ENCODE assay signal across 11 mouse cellular contexts in genomic region chr5:99753843-99754242, GRCm38 (mm10). TPM values are rescaled to one million over a fixed set of nuclear protein-coding genes. Genes with fewer than 3 reads are reported as not detected.
A peak's percentile ranks its signal among the peaks of the same experiment; 100 is the strongest.
DNase-seq lines count a peak whose midpoint lies in the region.
"Had no signal": no experiment of that assay in that cellular context is flagged by ENCODE, and none has a peak within 500 bp of the region (broad histone marks: within the 10 kb centered on the region; RNA-seq: fewer than 3 reads in every experiment).

No protein-coding gene starts in this region.

- H3K4me1 ChIP-seq in heart, embryonic 10.5 days: 0 out of 2 replicates have a peak, but pooled peaks cover 6% of the 10 kb centered on the region

- 80% methylated on average over 12 of the region's 12 CpGs for WGBS in heart, embryonic 10.5 days

- DNase-seq in heart, adult 11 months: peak; percentile 77
- no peak for DNase-seq in heart, embryonic 10.5 days (ENCODE audit: low spot score)
- DNase-seq in right cerebral cortex, adult 18-20 months: peak; percentile 18
- DNase-seq in right cerebral cortex, postnatal 14 days: no peak
- DNase-seq in left cerebral cortex, postnatal 25 days (ENCODE audit: low spot score in 2 of 2): peak; percentile 19 to 24
- no peak for DNase-seq in urinary bladder, adult 18-20 months (ENCODE audit: low spot score in 2 of 2)
- DNase-seq in lung, postnatal 25 days (ENCODE audit: low spot score): no peak
- no peak for DNase-seq in thymus, postnatal 0 days (ENCODE audit: low spot score)
- DNase-seq: adrenal gland, postnatal 36 days; kidney, postnatal 14 days; liver had no signal

- H3K27me3 ChIP-seq in heart, embryonic 10.5 days (ENCODE audit: insufficient read depth, poor library complexity, severe bottlenecking): no peaks in the 10 kb centered on the region

- no peaks in the 10 kb centered on the region for H3K36me3 ChIP-seq in heart, embryonic 10.5 days

- no peaks in the 10 kb centered on the region for H3K9me3 ChIP-seq in heart, embryonic 10.5 days

- H3K4me3 ChIP-seq in heart, embryonic 10.5 days: no peak overlapping the region

- H3K27ac ChIP-seq in heart, embryonic 10.5 days: no peak overlapping the region

- intact Hi-C loops in left cerebral cortex, postnatal 25 days (cut with DNase I): no loop called here

RNA-seq across cellular contexts. Expression of gene Rasgef1b, which starts 25.0 kb away (rescaled TPM):
- polyA plus RNA-seq in heart, embryonic 10.5 days (2016; fragmentation: Nextera tagmentation; extraction: Ambion mirVana): 20.6 and 31.1 TPM in 2 replicates
- 10 to 100 TPM; 73.1 to 92.6 TPM for total RNA-seq in left cerebral cortex, postnatal 25 days (2021)
- polyA plus RNA-seq in thymus, postnatal 0 days (2015; fragmentation: Nextera tagmentation; extraction: Ambion mirVana): 12.0 TPM in 2 replicates

Comparison
In these comparisons a context has a peak if more than half of its experiments do, and no peak if none do; other contexts are left out.
1. DNase-seq: peak in heart, adult 11 months (single experiment), right cerebral cortex, adult 18-20 months (single experiment) and left cerebral cortex, postnatal 25 days (2 of 2); none in heart, embryonic 10.5 days (single experiment), right cerebral cortex, postnatal 14 days (single experiment), urinary bladder, adult 18-20 months (0 of 2), lung, postnatal 25 days (single experiment) and thymus, postnatal 0 days (single experiment).